Mouse (Mus musculus) small intestine, adult 2 months (tissue): Measurements from ENCODE around the gene Dcaf10. TPM values are rescaled to one million over a fixed set of nuclear protein-coding genes. Genes with fewer than 3 reads are reported as not detected.

ENCODE experiments used
- H3K27ac ChIP-seq: fragments of 200-500 bp; 2 replicates; pipeline ENCODE4 v1.5.1; 2012; ENCODE audit warnings: low read depth, low read length, control low read depth, inconsistent platforms; ENCODE audit not compliant: insufficient read depth
- H3K27me3 ChIP-seq: fragments of 200-500 bp; 2 replicates; pipeline ENCODE4 v1.6.1; 2012; ENCODE audit warnings: mild to moderate bottlenecking, moderate library complexity, low read length, inconsistent platforms; ENCODE audit not compliant: control insufficient read depth, insufficient read depth
- H3K36me3 ChIP-seq: fragments of 200-500 bp; 2 replicates; pipeline ENCODE4 v1.6.1; 2012; ENCODE audit warnings: mild to moderate bottlenecking, low read length, control low read depth, inconsistent platforms; ENCODE audit not compliant: control insufficient read depth, insufficient read depth
- H3K4me1 ChIP-seq: fragments of 200-500 bp; 2 replicates; pipeline ENCODE4 v1.6.1; 2012; ENCODE audit warnings: low read length, inconsistent platforms, mixed read lengths; ENCODE audit not compliant: control insufficient read depth, insufficient read depth, insufficient read length
- H3K4me3 ChIP-seq: fragments of 200-500 bp; 2 replicates; pipeline ENCODE4 v1.5.1; 2012; ENCODE audit warnings: low read depth, mild to moderate bottlenecking, control low read depth, inconsistent platforms, low read length, moderate library complexity
- CTCF ChIP-seq: fragments of 200-500 bp; IDR thresholded peaks from 2 replicates; pipeline ENCODE4 v1.5.1; 2012; ENCODE audit warnings: low read depth, mild to moderate bottlenecking, control low read depth, inconsistent platforms, low read length, moderate library complexity, mixed read lengths; ENCODE audit not compliant: insufficient replicate concordance, insufficient read length; ENCODE audit errors: extremely low read depth
- POLR2A ChIP-seq: fragments of 200-500 bp; IDR thresholded peaks from 2 replicates; pipeline ENCODE4 v1.6.1; 2012; ENCODE audit warnings: low read depth, mild to moderate bottlenecking, control low read depth, inconsistent platforms, low read length, moderate library complexity
- WGBS: fragments of 180-500 bp; shearing (Covaris S2); methylation state at CpG from one replicate; pipeline ENCODE4 v1.1.7; 2018; 5-methylcytosine and 5-hydroxymethylcytosine counted together
- polyA plus RNA-seq: library from polyadenylated mRNA; depleted of rRNA; stranded (reverse); fragments of >200 nt; gene quantifications from 2 replicates; pipeline ENCODE4 v1.2.3, GENCODE M21; 2012; rRNA removed

The Dcaf10 gene
- polyA plus RNA-seq, 1 experiment = 23.1 TPM

DNA sequence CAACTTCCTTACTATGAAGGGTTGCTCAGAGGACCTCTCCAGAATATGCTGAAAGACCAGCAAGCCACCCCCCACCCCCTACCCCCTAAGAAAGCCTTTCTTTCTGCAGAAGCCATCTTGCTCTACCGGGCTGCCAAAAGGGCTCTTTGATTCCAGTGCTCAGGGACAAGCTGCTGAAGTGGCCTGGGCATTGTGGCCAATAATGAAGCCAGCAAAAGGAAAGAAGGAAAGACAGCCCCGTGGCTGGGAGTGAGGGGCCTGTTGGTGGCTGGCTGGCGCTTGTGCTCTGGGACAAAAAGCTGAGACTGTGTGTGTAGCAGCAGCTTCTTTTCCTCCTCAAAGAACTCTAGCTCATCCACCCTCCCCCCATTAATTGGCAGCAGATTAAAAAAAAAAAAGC is 78.8 kb downstream of the Dcaf10 start:
- no peaks in the 10 kb centered on the region for H3K27me3 ChIP-seq
- 68% methylated on average over 3 of the region's 3 CpGs for WGBS
- H3K4me3 ChIP-seq = no peak overlapping the region
- H3K27ac ChIP-seq = no peak overlapping the region
- H3K4me1 ChIP-seq = peaks cover 17% of the 10 kb centered on the region
- 0 out of 2 replicates have a peak, but pooled peaks cover 6% of the 10 kb centered on the region for H3K36me3 ChIP-seq
- TF ChIP-seq POLR2A (no peak), CTCF (no peak)

- H3K4me1 ChIP-seq = peaks cover 17% of the 10 kb centered on the region
- TF ChIP-seq CTCF (no peak), POLR2A (no peak)
- H3K27ac ChIP-seq = no peak overlapping the region
Measured at GRCm38 (mm10) chr4:45421519-45422260, 79.8 kb downstream of the Dcaf10 start.

DNA sequence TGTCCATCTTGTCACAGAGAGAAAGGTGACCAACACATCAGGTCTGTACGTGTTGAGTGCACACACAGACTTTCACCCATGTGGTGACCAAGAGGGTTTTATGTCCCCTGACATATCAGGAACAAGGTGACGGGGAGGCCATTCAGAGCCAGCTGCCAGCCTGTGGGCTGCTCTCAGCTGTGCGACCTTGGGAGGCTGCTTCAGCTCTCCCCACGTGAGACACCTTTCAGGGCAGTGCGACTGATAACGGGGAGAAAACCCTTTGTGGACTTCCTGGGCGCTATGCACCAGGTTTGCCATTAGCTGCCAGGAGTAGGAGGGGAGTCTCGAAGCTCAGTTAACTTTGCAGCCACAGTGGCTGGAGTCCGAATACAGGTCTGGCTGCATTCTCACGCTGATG is 80.7 kb downstream of the Dcaf10 start:
- H3K27ac ChIP-seq = no peak overlapping the region
- TF ChIP-seq POLR2A (no peak), CTCF (no peak)
- H3K4me1 ChIP-seq = peaks cover 17% of the 10 kb centered on the region
- 0 out of 2 replicates have a peak, but pooled peaks cover 7% of the 10 kb centered on the region for H3K36me3 ChIP-seq
- no peaks in the 10 kb centered on the region for H3K27me3 ChIP-seq
- WGBS = 81% methylated on average over 10 of the region's 10 CpGs
- no peak overlapping the region for H3K4me3 ChIP-seq

More at GRCm38 (mm10) chr4:45421519-45422260, 79.8 kb downstream of the Dcaf10 start:
- Histone ChIP-seq H3K27me3 (no peaks in the 10 kb centered on the region), H3K36me3 (0 out of 2 replicates have a peak, but pooled peaks cover 7% of the 10 kb centered on the region), H3K4me3 (no peak overlapping the region)
- WGBS = 85% methylated on average over 11 of the region's 11 CpGs

- peaks cover 17% of the 10 kb centered on the region for H3K4me1 ChIP-seq
- no peak for TF ChIP-seq CTCF
- TF ChIP-seq POLR2A = no peak
- peak overlapping the region; percentile 33; the same call in 1 of the 2 replicates for H3K27ac ChIP-seq
- WGBS = 42% methylated on average over 8 of the region's 8 CpGs
- no peaks in the 10 kb centered on the region for H3K27me3 ChIP-seq
- H3K36me3 ChIP-seq = 0 out of 2 replicates have a peak, but pooled peaks cover 7% of the 10 kb centered on the region
- H3K4me3 ChIP-seq = no peak overlapping the region
Measured at GRCm38 (mm10) chr4:45423406-45423805, 81.5 kb downstream of the Dcaf10 start.

GRCm38 (mm10) chr4:45426724-45427457 is 85.0 kb downstream of the Dcaf10 start:
- H3K36me3 ChIP-seq = peaks cover 10% of the 10 kb centered on the region; the same call in 1 of the 2 replicates
- TF ChIP-seq POLR2A = no peak
- TF ChIP-seq CTCF = 0 out of 2 replicates have a peak, but pooled peaks have one; percentile 5
- H3K4me3 ChIP-seq = no peak overlapping the region
- peaks cover 17% of the 10 kb centered on the region for H3K4me1 ChIP-seq
- WGBS = 84% methylated on average over 13 of the region's 13 CpGs
- no peak overlapping the region for H3K27ac ChIP-seq
- no peaks in the 10 kb centered on the region for H3K27me3 ChIP-seq

Other genes starting within 250 kb of the Dcaf10 start
- 38.2 and 45.7 TPM in 2 replicates for gene Tomm5, start 234.0 kb upstream of the Dcaf10 start, polyA plus RNA-seq
- gene Frmpd1, start 157.2 kb upstream of the Dcaf10 start, polyA plus RNA-seq = 0.25 and 0.37 TPM in 2 replicates
- gene Trmt10b, start 45.0 kb upstream of the Dcaf10 start, polyA plus RNA-seq = 0.24 and 0.56 TPM in 2 replicates
- gene Exosc3, start 631 bp downstream of the Dcaf10 start, polyA plus RNA-seq = 29.2 and 32.6 TPM in 2 replicates
- gene Slc25a51, start 66.7 kb downstream of the Dcaf10 start, polyA plus RNA-seq = 66.7 and 67.2 TPM in 2 replicates
- 33.0 and 71.5 TPM in 2 replicates for gene Shb, start 190.4 kb downstream of the Dcaf10 start, polyA plus RNA-seq